Mouse (Mus musculus): ENCODE data around the gene Serpinb5. TPM values are rescaled to one million over a fixed set of nuclear protein-coding genes. Genes with fewer than 3 reads are reported as not detected.
"Not testable (repeated sequence)": the region's sequence is repeated elsewhere in the genome, so short reads cannot be mapped to it uniquely, and the experiment has no call there.

Gene Serpinb5
- total and polyA plus RNA-seq, 3 experiments: 0.06 TPM; not detected in 2

- intact Hi-C loops (cut with DNase I): no loop called here
- H3K27ac ChIP-seq: no peak overlapping the region
- H3K27me3 ChIP-seq (ENCODE audit: control insufficient read depth, insufficient read depth, low read length): no peaks in the 10 kb centered on the region
- no peak overlapping the region for H3K4me3 ChIP-seq
- H3K4me1 ChIP-seq (ENCODE audit: control insufficient read depth, insufficient read depth, low read length): no peaks in the 10 kb centered on the region
- TF ChIP-seq CTCF (IDR thresholded peaks at IDR 0.05): no peak
- TF ChIP-seq EP300 (IDR thresholded peaks at IDR 0.05; ENCODE audit: insufficient read depth, low read depth, low read length): no peak
- no peak for TF ChIP-seq POLR2A (IDR thresholded peaks at IDR 0.05; ENCODE audit: insufficient read depth, low read depth, low read length)
- WGBS: 52% methylated on average over 3 of the region's 3 CpGs
- no peaks in the 10 kb centered on the region for H3K36me3 ChIP-seq (ENCODE audit: control insufficient read depth, insufficient read depth, low read length)
- H3K9ac ChIP-seq (ENCODE audit: low read depth, low read length): no peak overlapping the region
- H3K79me2 ChIP-seq (replicated peaks; ENCODE audit: control insufficient read depth, insufficient read depth, low read length): no peaks in the 10 kb centered on the region
- DNase-seq: no peak
These were observed 15.2 kb downstream of the Serpinb5 start for GRCm38 (mm10) chr1:106876147-106876546.

GRCm38 (mm10) chr1:106882723-106883122 is 21.8 kb downstream of the Serpinb5 start:
- no peak for TF ChIP-seq POLR2A (IDR thresholded peaks at IDR 0.05; ENCODE audit: insufficient read depth, low read depth, low read length)
- DNase-seq: no peak
- H3K79me2 ChIP-seq (replicated peaks; ENCODE audit: control insufficient read depth, insufficient read depth, low read length): no peaks in the 10 kb centered on the region
- H3K27me3 ChIP-seq (ENCODE audit: control insufficient read depth, insufficient read depth, low read length): no peaks in the 10 kb centered on the region
- 44% methylated on average over 4 of the region's 4 CpGs for WGBS
- no peak overlapping the region for H3K4me3 ChIP-seq
- no peaks in the 10 kb centered on the region for H3K4me1 ChIP-seq (ENCODE audit: control insufficient read depth, insufficient read depth, low read length)
- H3K36me3 ChIP-seq (ENCODE audit: control insufficient read depth, insufficient read depth, low read length): no peaks in the 10 kb centered on the region
- H3K9ac ChIP-seq (ENCODE audit: low read depth, low read length): no peak overlapping the region
- intact Hi-C loops (cut with DNase I): no loop called here
- no peak overlapping the region for H3K27ac ChIP-seq

GRCm38 (mm10) chr1:106883369-106883768 is 22.4 kb downstream of the Serpinb5 start:
- Histone ChIP-seq H3K27ac (no peak overlapping the region), H3K36me3 (ENCODE audit: control insufficient read depth, insufficient read depth, low read length) (no peaks in the 10 kb centered on the region), H3K27me3 (ENCODE audit: control insufficient read depth, insufficient read depth, low read length) (no peaks in the 10 kb centered on the region), H3K79me2 (replicated peaks; ENCODE audit: control insufficient read depth, insufficient read depth, low read length) (no peaks in the 10 kb centered on the region), H3K9ac (ENCODE audit: low read depth, low read length) (no peak overlapping the region), H3K4me1 (ENCODE audit: control insufficient read depth, insufficient read depth, low read length) (no peaks in the 10 kb centered on the region), H3K4me3 (no peak overlapping the region)
- DNase-seq: no peak
- TF ChIP-seq CTCF (IDR thresholded peaks at IDR 0.05): no peak
- no peak for TF ChIP-seq EP300 (IDR thresholded peaks at IDR 0.05; ENCODE audit: insufficient read depth, low read depth, low read length)
- no peak for TF ChIP-seq POLR2A (IDR thresholded peaks at IDR 0.05; ENCODE audit: insufficient read depth, low read depth, low read length)
- intact Hi-C loops (cut with DNase I): no loop called here
- WGBS: 52% methylated on average over 5 of the region's 5 CpGs

GRCm38 (mm10) chr1:106883812-106884211 is 22.8 kb downstream of the Serpinb5 start:
- no peaks in the 10 kb centered on the region for H3K4me1 ChIP-seq (ENCODE audit: control insufficient read depth, insufficient read depth, low read length)
- no peak overlapping the region for H3K4me3 ChIP-seq
- no peaks in the 10 kb centered on the region for H3K36me3 ChIP-seq (ENCODE audit: control insufficient read depth, insufficient read depth, low read length)
- H3K27ac ChIP-seq: no peak overlapping the region
- TF ChIP-seq EP300 (IDR thresholded peaks at IDR 0.05; ENCODE audit: insufficient read depth, low read depth, low read length) (no peak), CTCF (IDR thresholded peaks at IDR 0.05) (peak; percentile 52), POLR2A (IDR thresholded peaks at IDR 0.05; ENCODE audit: insufficient read depth, low read depth, low read length) (no peak)
- no peaks in the 10 kb centered on the region for H3K27me3 ChIP-seq (ENCODE audit: control insufficient read depth, insufficient read depth, low read length)
- no peak for DNase-seq
- no peaks in the 10 kb centered on the region for H3K79me2 ChIP-seq (replicated peaks; ENCODE audit: control insufficient read depth, insufficient read depth, low read length)
- intact Hi-C loops (cut with DNase I): no loop called here
- WGBS: 1% methylated on average over 2 of the region's 2 CpGs
- H3K9ac ChIP-seq (ENCODE audit: low read depth, low read length): no peak overlapping the region

GRCm38 (mm10) chr1:106895142-106895541 is 34.2 kb downstream of the Serpinb5 start:
- H3K36me3 ChIP-seq (ENCODE audit: control insufficient read depth, insufficient read depth, low read length); DNase-seq; H3K4me1 ChIP-seq (ENCODE audit: control insufficient read depth, insufficient read depth, low read length); H3K9ac ChIP-seq (ENCODE audit: low read depth, low read length); H3K79me2 ChIP-seq (replicated peaks; ENCODE audit: control insufficient read depth, insufficient read depth, low read length); intact Hi-C loops (cut with DNase I); H3K27me3 ChIP-seq (ENCODE audit: control insufficient read depth, insufficient read depth, low read length); H3K27ac ChIP-seq; H3K4me3 ChIP-seq: not testable (repeated sequence)

GRCm38 (mm10) chr1:106901406-106901805 is 40.4 kb downstream of the Serpinb5 start:
- no peaks in the 10 kb centered on the region for H3K36me3 ChIP-seq (ENCODE audit: control insufficient read depth, insufficient read depth, low read length)
- 32% methylated on average over 4 of the region's 4 CpGs for WGBS
- intact Hi-C loops (cut with DNase I): no loop called here
- no peak overlapping the region for H3K4me3 ChIP-seq
- H3K79me2 ChIP-seq (replicated peaks; ENCODE audit: control insufficient read depth, insufficient read depth, low read length): no peaks in the 10 kb centered on the region
- no peak overlapping the region for H3K9ac ChIP-seq (ENCODE audit: low read depth, low read length)
- H3K27ac ChIP-seq: no peak overlapping the region
- DNase-seq: no peak
- H3K27me3 ChIP-seq (ENCODE audit: control insufficient read depth, insufficient read depth, low read length): no peaks in the 10 kb centered on the region
- no peaks in the 10 kb centered on the region for H3K4me1 ChIP-seq (ENCODE audit: control insufficient read depth, insufficient read depth, low read length)
- no peak for TF ChIP-seq POLR2A (IDR thresholded peaks at IDR 0.05; ENCODE audit: insufficient read depth, low read depth, low read length)
- TF ChIP-seq CTCF (IDR thresholded peaks at IDR 0.05): peak; percentile 56

- H3K27ac ChIP-seq: no peak overlapping the region
- H3K9ac ChIP-seq (ENCODE audit: low read depth, low read length): no peak overlapping the region
- no peaks in the 10 kb centered on the region for H3K36me3 ChIP-seq (ENCODE audit: control insufficient read depth, insufficient read depth, low read length)
- H3K4me1 ChIP-seq (ENCODE audit: control insufficient read depth, insufficient read depth, low read length): no peaks in the 10 kb centered on the region
- no peaks in the 10 kb centered on the region for H3K27me3 ChIP-seq (ENCODE audit: control insufficient read depth, insufficient read depth, low read length)
- DNase-seq: no peak
- TF ChIP-seq CTCF (IDR thresholded peaks at IDR 0.05): no peak
- no peak for TF ChIP-seq EP300 (IDR thresholded peaks at IDR 0.05; ENCODE audit: insufficient read depth, low read depth, low read length)
- TF ChIP-seq POLR2A (IDR thresholded peaks at IDR 0.05; ENCODE audit: insufficient read depth, low read depth, low read length): no peak
- intact Hi-C loops (cut with DNase I): no loop called here
- H3K79me2 ChIP-seq (replicated peaks; ENCODE audit: control insufficient read depth, insufficient read depth, low read length): no peaks in the 10 kb centered on the region
- whole genome bisulfite sequencing: 66% methylated on average over 4 of the region's 4 CpGs
- no peak overlapping the region for H3K4me3 ChIP-seq
These were observed 71.0 kb downstream of the Serpinb5 start for GRCm38 (mm10) chr1:106931954-106932353.

Other genes with a start within 250 kb of the Serpinb5 start
- gene Bcl2, start 146.9 kb upstream of the Serpinb5 start, total RNA-seq (2021): 1 to 10 TPM; 3.5 to 5.0 TPM
- 1.3 and 1.9 TPM in 2 replicates for gene Bcl2, start 146.9 kb upstream of the Serpinb5 start, polyA plus RNA-seq (2012; rRNA removed)
- gene Kdsr, start 101.4 kb upstream of the Serpinb5 start, total RNA-seq (2021): 1 to 10 TPM; 5.9 to 6.2 TPM
- 2.6 and 3.1 TPM in 2 replicates for gene Kdsr, start 101.4 kb upstream of the Serpinb5 start, polyA plus RNA-seq (2012; rRNA removed)
- gene Vps4b, start 64.4 kb upstream of the Serpinb5 start, total RNA-seq (2021): 10 to 100 TPM; 29.8 to 30.1 TPM
- 5.9 and 10.4 TPM in 2 replicates for gene Vps4b, start 64.4 kb upstream of the Serpinb5 start, polyA plus RNA-seq (2012; rRNA removed)
- gene Serpinb12, start 73.3 kb downstream of the Serpinb5 start, total RNA-seq (2021): not detected
- gene Serpinb12, start 73.3 kb downstream of the Serpinb5 start, polyA plus RNA-seq (2012; rRNA removed): not detected in 2 replicates
- gene Serpinb13, start 119.8 kb downstream of the Serpinb5 start, total RNA-seq (2021): not detected
- gene Serpinb13, start 119.8 kb downstream of the Serpinb5 start, polyA plus RNA-seq (2012; rRNA removed): not detected in 2 replicates
- gene Serpinb3a, start 191.1 kb downstream of the Serpinb5 start, total RNA-seq (2021): not detected
- not detected in 2 replicates for gene Serpinb3a, start 191.1 kb downstream of the Serpinb5 start, polyA plus RNA-seq (2012; rRNA removed)
- not detected for gene Serpinb3d, start 222.3 kb downstream of the Serpinb5 start, total RNA-seq (2021)
- gene Serpinb3d, start 222.3 kb downstream of the Serpinb5 start, polyA plus RNA-seq (2012; rRNA removed): not detected in 2 replicates

Measured in heart, adult 2 months (tissue).